Mouse (Mus musculus): Measurements from ENCODE around the gene Selenon.

DNA sequence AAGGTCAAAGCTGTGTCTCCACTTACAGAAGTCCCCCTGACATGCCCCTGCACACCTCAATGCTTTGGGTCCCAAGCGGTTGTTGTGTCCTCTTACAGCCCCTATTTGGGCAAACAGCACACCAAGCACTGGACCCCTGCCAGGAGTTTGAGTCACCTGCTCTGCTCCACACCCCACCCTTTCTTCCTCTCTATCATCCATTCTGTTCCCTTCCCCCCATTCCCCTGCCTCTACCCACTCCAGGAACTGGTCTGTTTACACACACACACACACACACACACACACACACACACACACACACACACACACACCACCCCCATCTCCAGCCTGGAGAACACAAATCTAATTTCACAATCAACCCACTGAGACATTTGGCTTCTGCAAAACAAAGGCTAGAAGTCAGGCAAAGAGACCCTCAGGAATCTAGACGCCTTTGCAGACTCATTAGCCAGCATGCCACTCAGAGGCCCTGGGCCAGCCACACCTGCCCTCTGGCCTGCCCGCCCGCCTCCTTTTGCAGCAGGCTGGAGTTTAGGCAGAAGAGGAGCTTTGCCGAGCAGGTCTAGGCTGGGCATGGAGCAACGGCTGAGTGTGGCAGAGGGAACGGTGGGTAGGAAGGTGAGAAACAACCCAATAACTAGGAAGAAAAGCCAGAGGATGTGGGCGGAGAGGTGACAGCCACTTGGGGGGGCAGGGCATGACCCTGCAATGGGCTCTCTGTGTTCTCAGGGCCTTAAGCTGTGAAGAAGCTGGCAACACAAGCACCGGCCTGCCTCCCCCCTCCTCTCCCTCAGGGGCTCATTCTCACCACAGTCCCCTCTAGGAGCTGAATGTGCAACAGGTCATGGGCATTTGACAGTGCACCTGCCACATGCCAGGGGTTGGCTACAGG is 4.9 kb downstream of the Selenon start:
- TF ChIP-seq CTCF (IDR thresholded peaks at IDR 0.05; ENCODE audit: low read depth, low read length), result no peak
- no peak for TF ChIP-seq GATA1 (IDR thresholded peaks at IDR 0.05; ENCODE audit: borderline replicate concordance, low read length)
- no peak for TF ChIP-seq POLR2AphosphoS5 (IDR thresholded peaks at IDR 0.05; ENCODE audit: insufficient replicate concordance, low read depth, low read length)
- TF ChIP-seq TAL1 (conservative IDR thresholded peaks at IDR 0.05; ENCODE audit: low read depth, low read length), result no peak
- TF ChIP-seq GATA2 (IDR thresholded peaks at IDR 0.05; ENCODE audit: borderline replicate concordance, low read depth, low read length), result no peak

Data from G1E (cell line).